Mouse (Mus musculus) heart, postnatal 0 days (tissue): Measurements from ENCODE around the gene Lrch4. TPM values are rescaled to one million over a fixed set of nuclear protein-coding genes. Genes with fewer than 3 reads are reported as not detected.
A peak's percentile ranks its signal among the peaks of the same experiment; 100 is the strongest.

ENCODE experiments used
- ATAC-seq: fragments of 200-750 bp; cut with Nextera tagmentation; 2 replicates; pipeline ENCODE4 v1.8.0; 2017; ENCODE audit warnings: low read depth, moderate number of reproducible peaks, moderate library complexity; ENCODE audit not compliant: insufficient read depth
- DNase-seq: peaks from one replicate; pipeline ENCODE4 v3.0.0-alpha.2; 2016; ENCODE audit warnings: low spot score
- H3K27ac ChIP-seq: fragments of 300-500 bp; sonication (generic); 2 replicates; pipeline ENCODE4 v1.5.1; 2014; ENCODE audit warnings: low read depth, mild to moderate bottlenecking
- H3K27me3 ChIP-seq: fragments of 300-500 bp; sonication (generic); 2 replicates; pipeline ENCODE4 v1.6.1; 2014; ENCODE audit warnings: low read length, mixed read lengths; ENCODE audit not compliant: control insufficient read depth, insufficient read depth
- H3K36me3 ChIP-seq: fragments of 300-500 bp; sonication (generic); replicated peaks from 2 replicates; pipeline ENCODE4 v1.6.1; 2014; ENCODE audit warnings: low read length, mixed read lengths; ENCODE audit not compliant: control insufficient read depth, insufficient read depth
- H3K4me1 ChIP-seq: fragments of 300-500 bp; sonication (generic); 2 replicates; pipeline ENCODE4 v1.6.1; 2014; ENCODE audit warnings: antibody characterized with exemption; ENCODE audit not compliant: control insufficient read depth, insufficient read depth
- H3K4me2 ChIP-seq: fragments of 300-500 bp; sonication (generic); 2 replicates; pipeline ENCODE4 v1.6.1; 2014; ENCODE audit warnings: low read depth, mild to moderate bottlenecking, low read length, moderate library complexity
- H3K4me3 ChIP-seq: fragments of 300-500 bp; sonication (generic); 2 replicates; pipeline ENCODE4 v1.5.1; 2014; ENCODE audit warnings: low read depth, low read length
- H3K9ac ChIP-seq: fragments of 300-500 bp; sonication (generic); replicated peaks from 2 replicates; pipeline ENCODE4 v1.6.1; 2014; ENCODE audit warnings: low read depth, low read length, mixed read lengths
- H3K9me3 ChIP-seq: fragments of 300-500 bp; sonication (generic); replicated peaks from 2 replicates; pipeline ENCODE4 v1.6.1; 2016; ENCODE audit warnings: low read length; ENCODE audit not compliant: control insufficient read depth
- CTCF ChIP-seq: IDR thresholded peaks from 2 replicates; pipeline ENCODE4 v1.5.1; 2016; ENCODE audit warnings: antibody characterized with exemption, control low read depth, low read depth
- EP300 ChIP-seq: IDR thresholded peaks from 2 replicates; pipeline ENCODE4 v1.6.1; 2016; ENCODE audit warnings: antibody characterized with exemption, low read depth
- WGBS: fragments of 180-500 bp; shearing (Covaris S2); extraction: QIAGEN DNeasy Blood & Tissue Kit; methylation state at CpG from one replicate; pipeline ENCODE4 v1.1.7; 2014; 5-methylcytosine and 5-hydroxymethylcytosine counted together
- polyA plus RNA-seq: library from polyadenylated mRNA; unstranded; fragments of >200 nt; fragmentation: Nextera tagmentation; extraction: Ambion mirVana; gene quantifications from 2 replicates; pipeline ENCODE4 v1.2.1, GENCODE M21; 2015
- total RNA-seq: library from RNA; depleted of rRNA; stranded (reverse); fragments of >200 nt; gene quantifications from 2 replicates; pipeline ENCODE4 v1.2.3, GENCODE M21; 2014; ENCODE audit warnings: low replicate concordance

The Lrch4 gene
- total and polyA plus RNA-seq, 2 experiments from 2014 or later: 12.7 to 15.9 TPM

DNA sequence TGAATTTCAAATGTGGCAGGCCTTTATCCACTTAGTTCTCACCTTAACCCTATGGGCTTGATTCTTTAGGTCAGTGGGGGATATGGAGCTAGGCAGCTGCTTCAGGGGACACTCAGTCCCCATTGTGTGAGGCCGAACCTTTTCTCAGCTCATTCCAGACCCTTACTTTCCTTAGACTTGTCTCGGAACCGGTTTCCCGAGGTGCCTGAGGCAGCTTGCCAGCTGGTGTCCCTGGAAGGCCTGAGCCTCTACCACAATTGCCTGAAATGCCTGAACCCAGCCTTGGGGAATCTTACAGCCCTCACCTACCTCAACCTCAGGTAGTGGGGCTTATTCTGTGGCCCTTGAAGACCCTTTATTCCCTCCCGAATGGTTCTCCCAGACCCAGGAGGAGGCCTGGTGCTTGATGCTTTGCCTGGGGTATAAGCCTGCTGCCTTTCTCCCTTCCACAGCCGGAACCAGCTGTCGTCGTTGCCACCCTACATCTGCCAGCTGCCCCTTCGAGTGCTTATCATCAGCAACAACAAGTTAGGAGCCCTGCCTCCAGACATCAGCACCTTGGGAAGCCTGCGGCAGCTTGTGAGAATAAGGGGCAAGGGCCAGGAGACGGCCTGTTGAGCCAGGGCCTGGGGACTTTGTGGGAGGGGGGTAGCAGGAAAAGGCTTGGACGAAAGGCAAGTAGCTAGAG lies 4.6 kb downstream of the Lrch4 start:
- H3K4me3 ChIP-seq: no peak overlapping the region

DNA sequence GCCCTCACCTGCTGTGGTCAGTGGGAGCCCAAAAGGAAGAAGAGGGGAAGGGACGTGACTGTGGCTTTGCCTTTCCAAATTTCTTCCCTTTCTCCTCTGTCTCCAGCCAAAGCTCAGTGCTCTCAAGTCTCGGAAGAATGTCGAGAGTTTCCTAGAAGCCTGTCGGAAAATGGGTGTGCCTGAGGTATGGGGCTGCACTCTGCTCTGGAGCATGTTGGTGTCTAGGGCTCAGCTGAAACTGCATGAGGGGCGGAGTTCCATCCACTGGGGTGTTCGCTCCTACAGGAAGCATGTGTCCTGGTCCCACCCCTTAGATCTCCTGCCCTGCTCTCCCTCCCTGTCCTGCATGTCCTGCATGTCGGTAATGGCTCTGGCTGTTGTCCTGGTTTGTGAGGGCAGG lies 10.6 kb downstream of the Lrch4 start:
- WGBS: 73% methylated on average over 7 of the region's 7 CpGs
- no peak for DNase-seq
- H3K36me3 ChIP-seq: peaks cover 73% of the 10 kb centered on the region
- H3K27ac ChIP-seq: no peak overlapping the region
- peaks cover 10% of the 10 kb centered on the region for H3K27me3 ChIP-seq
- no peaks in the 10 kb centered on the region for H3K9me3 ChIP-seq
- no peaks in the 10 kb centered on the region for H3K4me1 ChIP-seq
- no peak overlapping the region for H3K4me2 ChIP-seq
- no peak for ATAC-seq
- TF ChIP-seq EP300 (no peak), CTCF (no peak)
- no peak overlapping the region for H3K4me3 ChIP-seq
- no peak overlapping the region for H3K9ac ChIP-seq

More for the DNA sequence above, 4.6 kb downstream of the Lrch4 start:
- no peak for TF ChIP-seq CTCF
- TF ChIP-seq EP300: no peak
- no peak overlapping the region for H3K4me2 ChIP-seq
- no peaks in the 10 kb centered on the region for H3K27me3 ChIP-seq
- DNase-seq (no peak), ATAC-seq (no peak)
- H3K4me1 ChIP-seq: peaks cover 17% of the 10 kb centered on the region
- no peaks in the 10 kb centered on the region for H3K9me3 ChIP-seq
- H3K27ac ChIP-seq: no peak overlapping the region
- H3K36me3 ChIP-seq: peaks cover 57% of the 10 kb centered on the region
- 70% methylated on average over 12 of the region's 12 CpGs for WGBS
- H3K9ac ChIP-seq: no peak overlapping the region

DNA sequence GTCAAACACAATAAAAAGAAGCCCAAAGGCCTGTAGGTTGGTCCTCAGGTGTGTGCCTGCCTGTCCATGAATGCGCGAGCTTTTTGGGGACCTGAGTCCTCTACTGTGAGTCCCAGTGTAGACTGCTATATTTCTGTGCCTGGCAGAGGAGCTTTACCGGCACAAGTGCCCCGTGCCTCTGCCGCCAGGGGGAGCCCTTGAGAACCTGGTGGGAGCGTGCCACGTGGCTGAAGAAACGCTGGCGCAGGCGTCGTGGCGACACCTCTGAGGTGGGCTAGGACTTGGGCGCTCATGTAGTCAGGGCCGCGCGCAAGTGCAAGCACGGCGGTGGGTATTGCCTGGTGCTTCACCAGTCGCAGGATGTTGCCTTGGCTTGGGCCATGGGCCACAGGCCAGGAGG lies 12.1 kb downstream of the Lrch4 start, which contains the start of gene Sap25:
Gene Sap25, plus strand, starts transcription at position 281 of the 400 bp plus-strand sequence.
- 83% methylated on average over 19 of the region's 19 CpGs for WGBS

DNA sequence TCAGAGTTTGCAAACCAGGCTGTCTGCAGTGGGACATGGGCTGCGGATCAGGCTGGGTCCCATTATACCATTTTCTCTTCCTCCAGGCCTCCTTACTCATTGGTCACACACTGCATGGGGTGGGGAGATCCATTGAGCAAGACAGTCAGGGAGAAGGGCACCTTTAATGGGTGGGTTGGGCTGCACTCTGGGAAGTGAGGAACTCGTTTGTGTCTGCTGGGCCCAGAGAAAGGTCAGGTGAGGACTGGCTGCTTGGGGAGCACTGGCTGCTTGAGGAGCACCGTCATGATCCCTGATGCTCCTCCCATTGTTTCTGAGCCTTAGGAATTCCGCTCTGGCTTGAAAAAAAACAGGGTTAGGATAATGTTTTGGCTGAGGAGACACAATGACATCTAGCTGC lies 14.0 kb downstream of the Lrch4 start:
- Histone ChIP-seq H3K9ac (no peak overlapping the region), H3K27ac (no peak overlapping the region), H3K27me3 (peaks cover 33% of the 10 kb centered on the region), H3K4me3 (no peak overlapping the region), H3K4me2 (no peak overlapping the region), H3K9me3 (no peaks in the 10 kb centered on the region), H3K36me3 (peaks cover 43% of the 10 kb centered on the region), H3K4me1 (no peaks in the 10 kb centered on the region)
- 58% methylated on average over 4 of the region's 4 CpGs for WGBS
- ATAC-seq: no peak
- DNase-seq: no peak
- TF ChIP-seq CTCF: no peak
- no peak for TF ChIP-seq EP300

More for the DNA sequence above, 12.1 kb downstream of the Lrch4 start, which contains the start of gene Sap25:
- DNase-seq (no peak), ATAC-seq (no peak)
- no peak within 1 kb of the TSS for H3K27ac ChIP-seq
- no peak within 1 kb of the TSS for H3K4me3 ChIP-seq
- no peak within 1 kb of the TSS for H3K9ac ChIP-seq
- no peaks in the 10 kb centered on the region for H3K4me1 ChIP-seq
- no peak within 1 kb of the TSS for H3K4me2 ChIP-seq
- peaks cover 61% of the 10 kb centered on the region for H3K36me3 ChIP-seq
- peaks cover 24% of the 10 kb centered on the region for H3K27me3 ChIP-seq
- no peaks in the 10 kb centered on the region for H3K9me3 ChIP-seq
- TF ChIP-seq CTCF (0 out of 2 replicates have a peak, but pooled peaks have one; percentile 12), EP300 (no peak)

GRCm38 (mm10) chr5:137644484-137644883 lies 15.6 kb downstream of the Lrch4 start:
- TF ChIP-seq EP300 (no peak), CTCF (no peak)
- H3K27ac ChIP-seq: no peak overlapping the region
- H3K4me2 ChIP-seq: no peak overlapping the region
- H3K9ac ChIP-seq: no peak overlapping the region
- no peak overlapping the region for H3K4me3 ChIP-seq
- peaks cover 33% of the 10 kb centered on the region for H3K27me3 ChIP-seq
- no peaks in the 10 kb centered on the region for H3K4me1 ChIP-seq
- H3K9me3 ChIP-seq: no peaks in the 10 kb centered on the region
- 41% methylated on average over 19 of the region's 19 CpGs for WGBS
- DNase-seq (no peak), ATAC-seq (no peak)
- peaks cover 27% of the 10 kb centered on the region for H3K36me3 ChIP-seq
